Comparison of ENCODE assay signal across 8 mouse cellular contexts in genomic region chr8:120550937-120551676, GRCm38 (mm10). TPM values are rescaled to one million over a fixed set of nuclear protein-coding genes. Genes with fewer than 3 reads are reported as not detected.
A peak's percentile ranks its signal among the peaks of the same experiment; 100 is the strongest.
DNase-seq lines count a peak whose midpoint lies in the region; ATAC-seq and TF ChIP-seq lines count a peak whose summit lies in the region.

No protein-coding gene starts in this region.

- DNase-seq in cerebellum, adult 11-12 months, result peak; percentile 75
- no peak for DNase-seq in cerebellum, postnatal 4 days (ENCODE audit: low spot score in 2 of 2)
- DNase-seq in thymus, postnatal 14 days, result peak; percentile 54
- no peak for DNase-seq in thymus, adult 2 months
- no peak for DNase-seq in T-cell, adult 2 months (ENCODE audit: low spot score)
- no peak for DNase-seq in urinary bladder, postnatal 14 days (ENCODE audit: low spot score)
- DNase-seq in gastrocnemius, postnatal 25 days, result no peak

- H3K4me2 ChIP-seq in intestine, embryonic 16.5 days (ENCODE audit: low read depth, low read length), result no peak overlapping the region

- H3K4me1 ChIP-seq in thymus, adult 2 months (replicated peaks; ENCODE audit: control insufficient read depth, insufficient read depth, low read length), result peaks cover 77% of the 10 kb centered on the region
- peaks cover 55% of the 10 kb centered on the region for H3K4me1 ChIP-seq in intestine, embryonic 16.5 days (ENCODE audit: control insufficient read depth, insufficient read depth, low read length)

- no peaks in the 10 kb centered on the region for H3K9me3 ChIP-seq in intestine, embryonic 16.5 days (ENCODE audit: control insufficient read depth, low read length)

- no peak overlapping the region for H3K9ac ChIP-seq in intestine, embryonic 16.5 days (ENCODE audit: low read depth, low read length)

- peaks cover 14% of the 10 kb centered on the region for H3K36me3 ChIP-seq in thymus, adult 2 months (ENCODE audit: control insufficient read depth, insufficient read depth, low read length)
- H3K36me3 ChIP-seq in intestine, embryonic 16.5 days (ENCODE audit: control insufficient read depth, insufficient read depth, low read length), result no peaks in the 10 kb centered on the region

- no peak for TF ChIP-seq CTCF in thymus, adult 2 months (IDR thresholded peaks at IDR 0.05; ENCODE audit: borderline replicate concordance, control insufficient read depth, extremely low read depth, insufficient read depth, low read length, poor library complexity)

- H3K27me3 ChIP-seq in thymus, adult 2 months (ENCODE audit: control insufficient read depth, insufficient read depth, low read length), result no peaks in the 10 kb centered on the region
- H3K27me3 ChIP-seq in intestine, embryonic 16.5 days (replicated peaks; ENCODE audit: control insufficient read depth, insufficient read depth, low read length), result no peaks in the 10 kb centered on the region

- H3K27ac ChIP-seq in thymus, adult 2 months (ENCODE audit: control insufficient read depth, insufficient read depth, low read length), result no peak overlapping the region
- H3K27ac ChIP-seq in intestine, embryonic 16.5 days (ENCODE audit: low read length), result peak overlapping the region; percentile 48; the same call in 1 of the 2 replicates

- no peak for TF ChIP-seq POLR2A in thymus, adult 2 months (IDR thresholded peaks at IDR 0.05; ENCODE audit: control insufficient read depth, extremely low read depth, insufficient read depth, low read length, poor library complexity)

- no peak overlapping the region for H3K4me3 ChIP-seq in thymus, adult 2 months (ENCODE audit: control insufficient read depth, insufficient read depth, low read length)
- H3K4me3 ChIP-seq in intestine, embryonic 16.5 days (ENCODE audit: low read length), result no peak overlapping the region

- 82% methylated on average over 11 of the region's 11 CpGs for WGBS in thymus, adult 2 months
- WGBS in intestine, embryonic 16.5 days, result 70% methylated on average over 11 of the region's 11 CpGs

- no peak for ATAC-seq in intestine, embryonic 16.5 days

RNA-seq across cellular contexts. Expression of gene Gins2, which starts 38.0 kb away (rescaled TPM):
- polyA plus RNA-seq in thymus, adult 2 months (2012; rRNA removed), result 48.3 and 69.1 TPM in 2 replicates
- polyA plus RNA-seq in intestine, embryonic 16.5 days (2015; fragmentation: Nextera tagmentation; extraction: Ambion mirVana), result 75.1 and 87.5 TPM in 2 replicates
- total RNA-seq in gastrocnemius, postnatal 25 days (2021), result 1 to 10 TPM; 1.0 to 1.3 TPM

Comparison
In these comparisons a context has a peak if more than half of its experiments do, and no peak if none do; other contexts are left out.
1. DNase-seq: peak in cerebellum, adult 11-12 months (single experiment) and thymus, postnatal 14 days (single experiment); none in cerebellum, postnatal 4 days (0 of 2), thymus, adult 2 months (single experiment), T-cell, adult 2 months (single experiment), urinary bladder, postnatal 14 days (single experiment) and gastrocnemius, postnatal 25 days (single experiment).